Mouse (Mus musculus): Measurements from ENCODE around the gene Pank3. TPM values are rescaled to one million over a fixed set of nuclear protein-coding genes. Genes with fewer than 3 reads are reported as not detected.

Gene Pank3
- polyA plus RNA-seq, 1 experiment from 2014 or later = 24.2 TPM

- ATAC-seq (replicated peaks) = no peak
- Histone ChIP-seq H3K27ac (replicated peaks) (no peak overlapping the region), H3K4me3 (no peak overlapping the region), H3K36me3 (no peaks in the 10 kb centered on the region), H3K9ac (replicated peaks) (no peak overlapping the region), H3K4me1 (0 out of 2 replicates have a peak, but pooled peaks cover 4% of the 10 kb centered on the region), H3K4me2 (replicated peaks) (no peak overlapping the region), H3K9me3 (no peaks in the 10 kb centered on the region), H3K27me3 (no peaks in the 10 kb centered on the region)
- WGBS = 30% methylated on average over 6 of the region's 6 CpGs
These were observed 13.7 kb upstream of the Pank3 start for GRCm38 (mm10) chr11:35755546-35755945.

DNA sequence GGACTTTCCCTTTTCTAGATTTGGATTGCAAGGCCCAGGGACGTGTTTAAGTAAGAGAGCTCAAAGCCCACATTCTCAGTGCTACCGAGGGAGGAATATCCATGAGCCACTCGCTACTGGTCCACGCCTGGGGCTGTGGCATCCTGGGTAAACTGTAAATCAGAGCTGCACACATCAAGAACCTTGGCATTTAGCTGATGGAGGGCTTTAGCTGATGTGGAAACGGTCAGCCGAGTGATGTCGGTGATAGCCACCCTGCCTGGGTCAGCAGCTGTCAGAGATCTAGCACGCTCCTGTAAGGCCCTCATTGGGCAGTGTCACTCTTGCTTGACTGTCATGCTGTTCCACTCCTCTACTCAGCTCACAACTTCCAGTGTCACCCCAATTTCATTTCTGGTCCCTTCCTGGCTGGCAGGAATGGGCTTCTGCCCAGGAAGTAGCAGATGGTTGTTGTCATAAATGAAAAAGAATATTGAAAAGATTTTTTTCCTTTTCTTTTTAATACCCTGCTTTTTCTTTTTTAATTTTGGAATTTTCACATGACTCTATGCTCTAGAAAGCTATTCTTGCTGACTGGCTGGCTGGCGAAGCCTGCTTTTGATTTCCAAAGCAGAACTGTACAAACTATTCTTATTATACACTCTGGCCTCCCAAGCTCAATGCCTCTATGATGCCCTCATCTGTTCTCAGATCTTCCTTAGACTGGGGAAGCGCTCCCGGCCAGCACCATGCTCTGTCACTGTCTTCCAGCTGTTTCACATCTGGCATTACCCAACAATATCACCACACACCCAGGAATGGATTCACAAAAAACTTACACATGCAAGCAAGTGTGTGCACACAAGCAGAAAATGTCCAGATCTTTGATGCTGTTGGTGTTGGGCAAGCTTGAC is 12.6 kb upstream of the Pank3 start:
- Histone ChIP-seq H3K36me3 (no peaks in the 10 kb centered on the region), H3K9ac (replicated peaks) (no peak overlapping the region), H3K27me3 (no peaks in the 10 kb centered on the region), H3K4me2 (replicated peaks) (no peak overlapping the region), H3K9me3 (no peaks in the 10 kb centered on the region), H3K4me1 (0 out of 2 replicates have a peak, but pooled peaks cover 4% of the 10 kb centered on the region), H3K4me3 (no peak overlapping the region), H3K27ac (replicated peaks) (no peak overlapping the region)
- WGBS = 88% methylated on average over 11 of the region's 11 CpGs
- no peak for ATAC-seq (replicated peaks)

- no peaks in the 10 kb centered on the region for H3K9me3 ChIP-seq
- H3K27ac ChIP-seq (replicated peaks) = no peak overlapping the region
- H3K36me3 ChIP-seq = no peaks in the 10 kb centered on the region
- H3K4me2 ChIP-seq (replicated peaks) = no peak overlapping the region
- H3K27me3 ChIP-seq = no peaks in the 10 kb centered on the region
- 89% methylated on average over 7 of the region's 7 CpGs for WGBS
- 0 out of 2 replicates have a peak, but pooled peaks cover 4% of the 10 kb centered on the region for H3K4me1 ChIP-seq
- no peak overlapping the region for H3K9ac ChIP-seq (replicated peaks)
- no peak overlapping the region for H3K4me3 ChIP-seq
- no peak for ATAC-seq (replicated peaks)
These were observed 9.2 kb upstream of the Pank3 start for GRCm38 (mm10) chr11:35760001-35760626.

- Histone ChIP-seq H3K9me3 (no peaks in the 10 kb centered on the region), H3K27me3 (no peaks in the 10 kb centered on the region), H3K4me3 (no peak overlapping the region), H3K4me2 (replicated peaks) (no peak overlapping the region), H3K9ac (replicated peaks) (no peak overlapping the region), H3K27ac (replicated peaks) (no peak overlapping the region), H3K4me1 (no peaks in the 10 kb centered on the region), H3K36me3 (no peaks in the 10 kb centered on the region)
- no peak for ATAC-seq (replicated peaks)
- WGBS = 92% methylated on average over 4 of the region's 4 CpGs
These were observed 8.7 kb upstream of the Pank3 start for GRCm38 (mm10) chr11:35760627-35761003.

DNA sequence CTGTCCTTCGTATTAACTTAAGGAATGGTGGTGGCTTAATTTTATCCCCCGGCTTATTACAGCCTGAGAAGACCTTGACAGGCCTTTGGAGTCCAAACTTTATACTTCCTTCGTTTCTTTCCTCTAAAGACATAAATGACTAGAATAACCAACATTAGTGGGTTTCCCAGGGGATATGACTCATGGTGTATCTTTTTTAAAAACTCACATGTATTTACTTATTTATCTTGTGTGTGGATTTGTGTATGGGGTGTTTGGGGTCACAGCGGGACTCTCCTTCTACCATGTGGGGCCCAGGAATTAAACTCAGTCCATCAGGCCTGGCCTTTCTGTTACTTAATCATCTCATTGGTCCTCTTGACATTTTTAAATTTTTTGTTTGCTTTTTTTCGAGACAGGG is 2.4 kb upstream of the Pank3 start:
- no peak overlapping the region for H3K4me2 ChIP-seq (replicated peaks)
- no peaks in the 10 kb centered on the region for H3K9me3 ChIP-seq
- 90% methylated on average over 5 of the region's 5 CpGs for WGBS
- H3K9ac ChIP-seq (replicated peaks) = no peak overlapping the region
- ATAC-seq (replicated peaks) = no peak
- H3K4me1 ChIP-seq = peaks cover 17% of the 10 kb centered on the region
- H3K27ac ChIP-seq (replicated peaks) = no peak overlapping the region
- H3K27me3 ChIP-seq = no peaks in the 10 kb centered on the region
- no peak overlapping the region for H3K4me3 ChIP-seq
- H3K36me3 ChIP-seq = no peaks in the 10 kb centered on the region

DNA sequence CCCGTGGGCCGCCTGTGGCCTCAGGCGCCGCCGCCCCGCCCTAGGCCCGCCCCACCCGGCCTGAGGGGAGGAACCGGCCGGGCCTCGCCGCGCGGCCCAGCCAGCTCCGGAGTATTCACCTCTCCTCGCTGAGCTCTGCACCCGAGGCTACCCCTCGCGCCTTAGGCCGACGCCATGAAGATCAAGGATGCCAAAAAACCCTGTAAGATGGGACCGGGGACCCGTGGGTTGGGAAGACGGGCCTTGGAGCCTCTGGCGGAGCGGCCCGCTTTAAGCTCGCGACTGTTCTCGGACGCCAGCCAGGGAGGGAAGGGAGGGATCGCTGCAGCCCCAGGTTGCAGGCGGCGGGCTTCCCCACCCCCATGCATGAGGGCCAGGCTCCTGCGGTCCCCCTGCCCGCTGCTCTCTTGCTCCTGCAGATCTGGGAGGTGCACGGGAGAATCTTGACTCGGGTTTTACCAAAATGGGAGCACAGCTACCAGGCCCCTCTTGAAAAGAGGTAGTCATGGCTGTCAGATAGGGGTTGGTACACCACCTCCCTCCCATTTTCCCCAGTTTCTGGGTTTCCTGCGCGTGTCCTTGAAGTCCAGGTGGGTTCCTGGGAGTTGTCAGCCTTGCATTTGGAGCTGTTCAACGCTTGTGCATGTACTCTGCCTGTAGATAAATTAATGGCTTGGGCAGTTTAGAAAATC is 608 bp downstream of the Pank3 start:
- H3K4me2 ChIP-seq (replicated peaks) = peak overlapping the region; percentile 73
- H3K27me3 ChIP-seq = no peaks in the 10 kb centered on the region
- H3K9ac ChIP-seq (replicated peaks) = peak overlapping the region; percentile 95
- peak overlapping the region; percentile 94 for H3K27ac ChIP-seq (replicated peaks)
- H3K9me3 ChIP-seq = no peaks in the 10 kb centered on the region
- peaks cover 31% of the 10 kb centered on the region for H3K4me1 ChIP-seq
- WGBS = under 1% methylated on average over 36 of the region's 41 CpGs
- peak; percentile 84 for ATAC-seq (replicated peaks)
- peak overlapping the region; percentile 80 for H3K4me3 ChIP-seq
- no peaks in the 10 kb centered on the region for H3K36me3 ChIP-seq

DNA sequence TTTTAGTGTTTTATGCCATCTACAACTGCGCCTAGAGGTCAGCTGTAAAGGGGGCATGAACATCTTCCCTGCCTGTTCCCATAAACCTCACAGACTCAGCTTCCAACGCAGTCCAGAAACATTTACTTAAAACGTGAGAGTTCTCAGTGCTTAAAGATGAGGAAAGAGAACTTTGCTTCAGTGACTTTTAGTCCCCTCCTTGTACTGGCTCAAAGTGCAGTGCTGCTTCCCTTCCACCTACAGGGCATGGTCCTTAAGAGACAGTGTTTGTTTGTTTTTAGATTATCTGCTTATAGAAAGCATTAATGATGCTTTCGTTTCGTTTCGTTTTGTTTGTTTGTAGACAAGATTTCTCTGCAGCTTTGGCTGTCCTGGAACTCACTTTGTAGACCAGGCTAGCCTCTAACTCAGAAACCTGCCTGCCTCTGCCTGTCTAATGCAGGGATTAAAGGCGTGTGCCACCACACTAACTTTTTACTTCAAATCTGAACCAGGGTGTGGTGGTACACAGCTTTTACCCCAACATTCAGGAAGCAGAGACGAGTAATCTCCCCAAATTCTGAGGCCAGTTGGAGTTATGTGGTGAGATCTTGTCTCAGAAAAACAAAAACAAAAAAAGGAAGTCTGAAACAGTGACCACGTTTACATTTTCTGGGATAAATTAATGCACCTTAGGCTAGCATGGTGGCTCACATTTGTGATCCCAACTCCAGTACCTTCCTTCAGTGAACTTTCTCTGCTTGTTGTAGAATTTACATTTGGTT is 1.6 kb downstream of the Pank3 start:
- H3K9ac ChIP-seq (replicated peaks) = peak overlapping the region; percentile 95
- no peaks in the 10 kb centered on the region for H3K27me3 ChIP-seq
- H3K36me3 ChIP-seq = no peaks in the 10 kb centered on the region; the same call in 1 of the 2 replicates
- H3K4me3 ChIP-seq = peak overlapping the region; percentile 80
- ATAC-seq (replicated peaks) = no peak
- WGBS = 71% methylated on average over 9 of the region's 9 CpGs
- H3K9me3 ChIP-seq = no peaks in the 10 kb centered on the region
- H3K4me2 ChIP-seq (replicated peaks) = peak overlapping the region; percentile 73
- H3K27ac ChIP-seq (replicated peaks) = no peak overlapping the region
- peaks cover 38% of the 10 kb centered on the region for H3K4me1 ChIP-seq

GRCm38 (mm10) chr11:35775606-35776005 is 6.3 kb downstream of the Pank3 start:
- WGBS = 90% methylated on average over 3 of the region's 3 CpGs
- no peak overlapping the region for H3K27ac ChIP-seq (replicated peaks)
- no peaks in the 10 kb centered on the region for H3K27me3 ChIP-seq
- peaks cover 34% of the 10 kb centered on the region for H3K4me1 ChIP-seq
- H3K9ac ChIP-seq (replicated peaks) = no peak overlapping the region
- H3K9me3 ChIP-seq = no peaks in the 10 kb centered on the region
- no peak overlapping the region for H3K4me3 ChIP-seq
- H3K36me3 ChIP-seq = peaks cover 39% of the 10 kb centered on the region
- no peak for ATAC-seq (replicated peaks)
- H3K4me2 ChIP-seq (replicated peaks) = no peak overlapping the region

- H3K9me3 ChIP-seq = no peaks in the 10 kb centered on the region
- no peak overlapping the region for H3K27ac ChIP-seq (replicated peaks)
- no peak overlapping the region for H3K4me3 ChIP-seq
- H3K4me2 ChIP-seq (replicated peaks) = no peak overlapping the region
- peaks cover 41% of the 10 kb centered on the region for H3K36me3 ChIP-seq
- H3K27me3 ChIP-seq = no peaks in the 10 kb centered on the region
- no peak for ATAC-seq (replicated peaks)
- H3K9ac ChIP-seq (replicated peaks) = no peak overlapping the region
- H3K4me1 ChIP-seq = peaks cover 25% of the 10 kb centered on the region
- 95% methylated on average over 3 of the region's 3 CpGs for WGBS
These were observed 7.2 kb downstream of the Pank3 start for GRCm38 (mm10) chr11:35776452-35776851.

DNA sequence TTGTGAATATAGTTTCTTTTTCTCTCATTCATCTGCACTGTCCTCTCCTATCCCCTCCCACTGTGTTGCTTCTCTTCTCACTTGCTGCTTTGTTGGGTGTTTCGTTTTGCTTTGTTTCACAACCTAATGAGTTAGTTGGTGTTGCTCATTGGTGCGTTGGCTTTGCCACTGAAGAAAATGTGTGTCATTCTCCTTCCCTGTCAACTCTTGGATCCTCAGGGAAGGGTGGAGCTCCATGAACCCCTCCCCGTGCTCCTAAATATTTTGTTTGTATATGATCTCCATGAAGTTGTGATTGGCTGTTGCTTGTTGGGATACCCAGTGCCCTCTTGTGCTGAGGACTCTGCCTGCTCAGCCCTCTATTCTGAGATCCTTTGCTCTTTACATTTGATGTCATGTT is 11.1 kb downstream of the Pank3 start:
- Histone ChIP-seq H3K27me3 (no peaks in the 10 kb centered on the region), H3K27ac (replicated peaks) (no peak overlapping the region), H3K9me3 (no peaks in the 10 kb centered on the region), H3K9ac (replicated peaks) (no peak overlapping the region), H3K4me3 (no peak overlapping the region), H3K36me3 (peaks cover 80% of the 10 kb centered on the region), H3K4me1 (0 out of 2 replicates have a peak, but pooled peaks cover 5% of the 10 kb centered on the region), H3K4me2 (replicated peaks) (no peak overlapping the region)
- WGBS = 80% methylated on average over 3 of the region's 3 CpGs
- no peak for ATAC-seq (replicated peaks)

- no peaks in the 10 kb centered on the region for H3K4me1 ChIP-seq
- peaks cover 73% of the 10 kb centered on the region for H3K36me3 ChIP-seq
- H3K9ac ChIP-seq (replicated peaks) = no peak overlapping the region
- H3K9me3 ChIP-seq = no peaks in the 10 kb centered on the region
- H3K4me2 ChIP-seq (replicated peaks) = no peak overlapping the region
- H3K27ac ChIP-seq (replicated peaks) = no peak overlapping the region
- H3K4me3 ChIP-seq = no peak overlapping the region
- no peaks in the 10 kb centered on the region for H3K27me3 ChIP-seq
- WGBS = 95% methylated on average over 3 of the region's 3 CpGs
- ATAC-seq (replicated peaks) = no peak
These were observed 13.2 kb downstream of the Pank3 start for GRCm38 (mm10) chr11:35782444-35782843.
